Mouse (Mus musculus): ENCODE data around the gene Sumf2.
A peak's percentile ranks its signal among the peaks of the same experiment; 100 is the strongest.

The Sumf2 gene

DNA sequence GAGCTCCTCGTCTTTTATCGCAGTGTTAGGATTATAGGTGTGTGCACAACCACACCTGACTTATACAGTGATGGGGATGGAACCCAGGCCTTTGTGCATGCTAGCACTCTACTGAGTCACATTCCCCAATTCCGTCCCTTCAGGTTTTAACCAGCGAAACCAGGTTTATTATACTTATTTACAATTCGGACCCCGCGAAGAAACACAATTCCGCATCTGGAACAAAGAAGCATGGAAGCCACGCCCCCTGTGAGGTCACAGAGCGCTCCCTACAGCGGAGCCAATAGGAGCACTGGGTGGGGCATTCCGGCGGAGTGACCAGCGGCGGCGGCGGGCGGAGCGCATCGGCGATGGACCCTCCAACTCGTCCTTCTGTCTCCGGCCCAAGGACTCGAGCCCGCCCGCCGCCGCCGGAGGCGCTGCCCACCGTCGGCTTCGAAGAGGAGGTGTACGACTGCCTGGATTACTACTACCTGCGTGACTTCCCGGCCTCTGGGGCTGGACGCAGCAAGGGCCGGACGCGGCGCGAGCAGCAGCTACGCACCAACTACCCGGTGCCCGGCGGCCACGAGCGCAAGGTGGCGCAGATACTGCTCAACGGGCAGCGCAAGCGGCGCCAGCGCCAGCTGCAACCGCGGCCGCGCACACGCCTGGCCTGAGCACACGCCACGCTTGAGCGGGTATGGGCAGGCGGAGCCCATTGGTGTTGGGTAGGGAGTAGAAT is 61.6 kb downstream of the Sumf2 start, which contains the start of gene Nupr1l:
Gene Nupr1l (plus strand): TSS at position 299 of the 724 bp plus-strand sequence.
- peak; percentile 89 to 93 for DNase-seq

DNA sequence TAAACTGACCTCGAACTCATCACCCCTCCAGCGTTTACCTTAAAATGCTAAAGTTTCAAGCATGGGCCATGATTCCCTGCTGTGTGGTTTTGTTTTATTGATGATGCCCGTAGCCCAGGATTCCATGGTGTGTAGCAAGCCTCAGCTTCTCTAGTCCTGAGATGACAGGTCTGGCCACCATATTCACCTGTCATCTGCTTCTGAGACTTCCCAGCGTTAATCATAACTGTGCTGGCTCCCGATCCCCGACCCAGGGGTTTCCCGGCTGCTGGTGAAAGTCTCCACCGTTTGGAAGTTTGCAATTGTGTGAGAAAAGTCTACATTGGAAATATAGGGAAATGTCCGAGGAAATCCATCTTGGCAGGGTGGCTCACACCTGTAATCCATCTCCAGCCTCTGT is 62.4 kb downstream of the Sumf2 start:
- DNase-seq, result no peak

GRCm38 (mm10) chr5:129909591-129909990 is 62.8 kb downstream of the Sumf2 start:
- no peak for DNase-seq
